8 mouse cellular contexts compared by ENCODE assay signal in genomic region chr12:51402060-51402698, GRCm38 (mm10). TPM values are rescaled to one million over a fixed set of nuclear protein-coding genes. Genes with fewer than 3 reads are reported as not detected.
A peak's percentile ranks its signal among the peaks of the same experiment; 100 is the strongest.
DNase-seq lines count a peak whose midpoint lies in the region; ATAC-seq and TF ChIP-seq lines count a peak whose summit lies in the region.

No protein-coding gene starts in this region.

- peaks cover 47% of the 10 kb centered on the region for H3K36me3 ChIP-seq in liver, postnatal 0 days (replicated peaks; ENCODE audit: insufficient read depth, low read length)
- peaks cover 76% of the 10 kb centered on the region for H3K36me3 ChIP-seq in liver, embryonic 12.5 days
- H3K36me3 ChIP-seq in hindbrain, postnatal 0 days (ENCODE audit: insufficient read depth, low read length): peaks cover 37% of the 10 kb centered on the region; the same call in 1 of the 2 replicates

- no peak for ATAC-seq in liver, postnatal 0 days
- ATAC-seq in liver, embryonic 12.5 days: no peak; the same call in 1 of the 2 replicates
- ATAC-seq in hindbrain, postnatal 0 days: peak; percentile 77
- no peak for ATAC-seq in cerebellum, adult (ENCODE audit: insufficient number of reproducible peaks, low FRiP score, low TSS enrichment)

- 78% methylated on average over 5 of the region's 5 CpGs for WGBS in liver, postnatal 0 days (ENCODE audit: insufficient replicate concordance)
- WGBS in liver, embryonic 12.5 days (ENCODE audit: insufficient replicate concordance): 77% methylated on average over 5 of the region's 5 CpGs
- WGBS in hindbrain, postnatal 0 days: 63% methylated on average over 5 of the region's 5 CpGs

- no peaks in the 10 kb centered on the region for H3K4me1 ChIP-seq in liver, postnatal 0 days (ENCODE audit: insufficient read depth)
- H3K4me1 ChIP-seq in liver, embryonic 12.5 days: no peaks in the 10 kb centered on the region
- no peaks in the 10 kb centered on the region for H3K4me1 ChIP-seq in hindbrain, postnatal 0 days (ENCODE audit: insufficient read depth, low read length)

- peak; percentile 57 for TF ChIP-seq CTCF in liver, postnatal 0 days (IDR thresholded peaks at IDR 0.05; ENCODE audit: low read depth)
- peak; percentile 65 for TF ChIP-seq CTCF in hindbrain, postnatal 0 days (IDR thresholded peaks at IDR 0.05; ENCODE audit: low read depth)

- no peak overlapping the region for H3K9ac ChIP-seq in liver, postnatal 0 days (replicated peaks)
- H3K9ac ChIP-seq in liver, embryonic 12.5 days: no peak overlapping the region
- no peak overlapping the region for H3K9ac ChIP-seq in hindbrain, postnatal 0 days (replicated peaks; ENCODE audit: low read length)

- H3K4me2 ChIP-seq in liver, postnatal 0 days (ENCODE audit: low read depth, low read length): no peak overlapping the region
- H3K4me2 ChIP-seq in liver, embryonic 12.5 days: no peak overlapping the region
- no peak overlapping the region for H3K4me2 ChIP-seq in hindbrain, postnatal 0 days (ENCODE audit: low read depth, low read length)

- no peaks in the 10 kb centered on the region for H3K9me3 ChIP-seq in liver, postnatal 0 days (ENCODE audit: low read length)
- H3K9me3 ChIP-seq in liver, embryonic 12.5 days (replicated peaks): no peaks in the 10 kb centered on the region
- H3K9me3 ChIP-seq in hindbrain, postnatal 0 days (ENCODE audit: low read length): no peaks in the 10 kb centered on the region

- TF ChIP-seq EP300 in liver, postnatal 0 days (IDR thresholded peaks at IDR 0.05; ENCODE audit: low read depth): no peak

- DNase-seq in adrenal gland, postnatal 14 days: peak; percentile 29
- no peak for DNase-seq in adrenal gland, adult 2 months
- no peak for DNase-seq in liver, postnatal 0 days
- DNase-seq in adrenal gland, postnatal 36 days: peak; percentile 11 to 40
- DNase-seq in hindbrain, postnatal 0 days (ENCODE audit: low spot score): peak; percentile 70
- DNase-seq in cerebellum, adult 11 months: no peak

- H3K4me3 ChIP-seq in liver, postnatal 0 days (ENCODE audit: low read depth, low read length): no peak overlapping the region
- no peak overlapping the region for H3K4me3 ChIP-seq in liver, embryonic 12.5 days
- H3K4me3 ChIP-seq in hindbrain, postnatal 0 days (ENCODE audit: low read length): no peak overlapping the region

- H3K27ac ChIP-seq in liver, postnatal 0 days (ENCODE audit: low read depth): no peak overlapping the region
- no peak overlapping the region for H3K27ac ChIP-seq in liver, embryonic 12.5 days
- no peak overlapping the region for H3K27ac ChIP-seq in hindbrain, postnatal 0 days

- no peaks in the 10 kb centered on the region for H3K27me3 ChIP-seq in liver, postnatal 0 days (ENCODE audit: insufficient read depth, low read length)
- H3K27me3 ChIP-seq in liver, embryonic 12.5 days (replicated peaks): no peaks in the 10 kb centered on the region
- H3K27me3 ChIP-seq in hindbrain, postnatal 0 days (ENCODE audit: insufficient read depth, low read length): no peaks in the 10 kb centered on the region

RNA-seq across cellular contexts. Expression of gene Scfd1, which starts 24.9 kb away (rescaled TPM):
- 58.0 and 63.3 TPM in 2 replicates for total RNA-seq in adrenal gland, postnatal 14 days (2021)
- total RNA-seq in adrenal gland, adult 2 months (2021): 10 to 100 TPM; 65.3 to 69.9 TPM
- polyA plus RNA-seq in adrenal gland, adult 2 months (2012; rRNA removed): 1.9 and 2.6 TPM in 2 replicates
- polyA plus RNA-seq in liver, postnatal 0 days (2015; fragmentation: Nextera tagmentation; extraction: Ambion mirVana): 29.4 and 30.8 TPM in 2 replicates
- 46.4 and 49.1 TPM in 2 replicates for polyA plus RNA-seq in liver, embryonic 12.5 days (2016; fragmentation: Nextera tagmentation; extraction: Ambion mirVana)
- 10 to 100 TPM; 61.2 to 83.6 TPM for total RNA-seq in adrenal gland, postnatal 36 days (2021)
- 32.8 and 33.5 TPM in 2 replicates for total RNA-seq in hindbrain, postnatal 0 days (2014; rRNA removed)
- polyA plus RNA-seq in hindbrain, postnatal 0 days (2015; fragmentation: Nextera tagmentation; extraction: Ambion mirVana): 68.6 and 75.7 TPM in 2 replicates

RNA-seq across cellular contexts. Expression of gene G2e3, which starts 54.3 kb away (rescaled TPM):
- 11.2 and 12.6 TPM in 2 replicates for total RNA-seq in adrenal gland, postnatal 14 days (2021)
- total RNA-seq in adrenal gland, adult 2 months (2021): 10 to 100 TPM in 1 of 2 experiments, 1 to 10 TPM in 1; 6.3 to 11.4 TPM
- polyA plus RNA-seq in adrenal gland, adult 2 months (2012; rRNA removed): 0.25 and 0.38 TPM in 2 replicates
- 5.2 and 6.8 TPM in 2 replicates for polyA plus RNA-seq in liver, postnatal 0 days (2015; fragmentation: Nextera tagmentation; extraction: Ambion mirVana)
- 22.6 and 23.1 TPM in 2 replicates for polyA plus RNA-seq in liver, embryonic 12.5 days (2016; fragmentation: Nextera tagmentation; extraction: Ambion mirVana)
- 10 to 100 TPM in 1 of 2 experiments, 1 to 10 TPM in 1; 8.7 to 13.3 TPM for total RNA-seq in adrenal gland, postnatal 36 days (2021)
- 10.8 and 11.6 TPM in 2 replicates for total RNA-seq in hindbrain, postnatal 0 days (2014; rRNA removed)
- 9.1 and 10.6 TPM in 2 replicates for polyA plus RNA-seq in hindbrain, postnatal 0 days (2015; fragmentation: Nextera tagmentation; extraction: Ambion mirVana)

Comparison
In these comparisons a context has a peak if more than half of its experiments do, and no peak if none do; other contexts are left out.
1. DNase-seq: peak in adrenal gland, postnatal 14 days (single experiment), adrenal gland, postnatal 36 days (2 of 2) and hindbrain, postnatal 0 days (single experiment); none in adrenal gland, adult 2 months (single experiment), liver, postnatal 0 days (single experiment) and cerebellum, adult 11 months (single experiment).